Mouse (Mus musculus) bone marrow, adult 2 months (tissue): Measurements from ENCODE around the gene Iba57. TPM values are rescaled to one million over a fixed set of nuclear protein-coding genes. Genes with fewer than 3 reads are reported as not detected.

Source experiments
- H3K27ac ChIP-seq: fragments of 200-500 bp; 2 replicates; pipeline ENCODE4 v1.5.1; 2012; ENCODE audit warnings: low read depth, mild to moderate bottlenecking, control low read depth, inconsistent platforms, low read length; ENCODE audit not compliant: control insufficient read depth, poor library complexity, insufficient read depth
- H3K4me1 ChIP-seq: fragments of 200-500 bp; 2 replicates; pipeline ENCODE4 v1.6.1; 2011; ENCODE audit warnings: low read length; ENCODE audit not compliant: control insufficient read depth, insufficient read depth
- H3K4me3 ChIP-seq: fragments of 200-500 bp; replicated peaks from 2 replicates; pipeline ENCODE3; 2011; ENCODE audit warnings: mild to moderate bottlenecking, low read depth, low read length, control low read depth; ENCODE audit not compliant: control insufficient read depth
- CTCF ChIP-seq: fragments of 200-500 bp; IDR thresholded peaks from 2 replicates; pipeline ENCODE4 v1.5.1; 2011; ENCODE audit warnings: low read length, control low read depth; ENCODE audit not compliant: control insufficient read depth, insufficient read depth
- POLR2A ChIP-seq: fragments of 200-500 bp; IDR thresholded peaks from 2 replicates; pipeline ENCODE4 v1.6.1; 2011; ENCODE audit warnings: low read depth, mild to moderate bottlenecking, control low read depth, low read length, borderline replicate concordance; ENCODE audit not compliant: control insufficient read depth
- WGBS: fragments of 180-500 bp; shearing (Covaris S2); methylation state at CpG from one replicate; pipeline ENCODE4 v1.1.7; 2018; 5-methylcytosine and 5-hydroxymethylcytosine counted together
- polyA plus RNA-seq: library from polyadenylated mRNA; stranded (reverse); fragments of >200 nt; gene quantifications from 2 replicates; pipeline ENCODE4 v1.2.4, GENCODE M21; 2011; ENCODE audit warnings: low replicate concordance; ENCODE audit not compliant: missing spikeins, insufficient read depth, insufficient read length

Gene Iba57
- polyA plus RNA-seq, 1 experiment = 19.4 TPM

GRCm38 (mm10) chr11:59131348-59131919, 32.1 kb downstream of the Iba57 start:
- no peak overlapping the region for H3K27ac ChIP-seq
- 73% methylated on average over 18 of the region's 18 CpGs for WGBS
- H3K4me3 ChIP-seq = no peak overlapping the region
- TF ChIP-seq POLR2A (no peak), CTCF (no peak)
- H3K4me1 ChIP-seq = no peaks in the 10 kb centered on the region

- WGBS = 35% methylated on average over 9 of the region's 9 CpGs
Measured at GRCm38 (mm10) chr11:59130782-59131181, 32.8 kb downstream of the Iba57 start.

GRCm38 (mm10) chr11:59105945-59106344, 57.6 kb downstream of the Iba57 start:
- no peak overlapping the region for H3K27ac ChIP-seq
- no peak overlapping the region for H3K4me3 ChIP-seq
- 91% methylated on average over 5 of the region's 5 CpGs for WGBS
- TF ChIP-seq POLR2A (no peak), CTCF (no peak)
- H3K4me1 ChIP-seq = no peaks in the 10 kb centered on the region

More at GRCm38 (mm10) chr11:59130782-59131181, 32.8 kb downstream of the Iba57 start:
- H3K27ac ChIP-seq = no peak overlapping the region
- no peaks in the 10 kb centered on the region for H3K4me1 ChIP-seq
- TF ChIP-seq POLR2A (no peak), CTCF (no peak)
- H3K4me3 ChIP-seq = no peak overlapping the region

Other genes with a start within 250 kb of the Iba57 start
- gene Btnl10, start 245.8 kb downstream of the Iba57 start, polyA plus RNA-seq = 65.1 and 93.5 TPM in 2 replicates
- 108 and 135 TPM in 2 replicates for gene Rnf187, start 224.8 kb downstream of the Iba57 start, polyA plus RNA-seq
- 18.8 and 22.9 TPM in 2 replicates for gene Hist3h2ba, start 214.8 kb downstream of the Iba57 start, polyA plus RNA-seq
- 22.9 and 25.6 TPM in 2 replicates for gene Hist3h2a, start 209.1 kb downstream of the Iba57 start, polyA plus RNA-seq
- gene Trim17, start 209.1 kb downstream of the Iba57 start, polyA plus RNA-seq = 0.29 TPM in 1 of 2 replicates, not detected in the other
- 37.2 and 67.8 TPM in 2 replicates for gene Trim11, start 185.6 kb downstream of the Iba57 start, polyA plus RNA-seq
- 1.3 and 5.0 TPM in 2 replicates for gene Obscn, start 27.3 kb downstream of the Iba57 start, polyA plus RNA-seq
- gene Gjc2, start 19.5 kb upstream of the Iba57 start, polyA plus RNA-seq = not detected in 2 replicates
- 40.5 and 53.7 TPM in 2 replicates for gene Guk1, start 28.5 kb upstream of the Iba57 start, polyA plus RNA-seq
- gene Mrpl55, start 38.7 kb upstream of the Iba57 start, polyA plus RNA-seq = 17.6 and 28.0 TPM in 2 replicates
- gene 2310033P09Rik, start 44.6 kb upstream of the Iba57 start, polyA plus RNA-seq = 19.0 and 32.8 TPM in 2 replicates
- gene Arf1, start 64.5 kb upstream of the Iba57 start, polyA plus RNA-seq = 72.4 and 90.6 TPM in 2 replicates
- gene Wnt3a, start 127.0 kb upstream of the Iba57 start, polyA plus RNA-seq = not detected in 2 replicates
- 0.49 TPM in 1 of 2 replicates, not detected in the other for gene Wnt9a, start 143.2 kb upstream of the Iba57 start, polyA plus RNA-seq
- not detected in 2 replicates for gene Prss38, start 211.9 kb upstream of the Iba57 start, polyA plus RNA-seq